Mouse (Mus musculus): ENCODE measurements around the gene Gm14443. TPM values are rescaled to one million over a fixed set of nuclear protein-coding genes. Genes with fewer than 3 reads are reported as not detected.
"Not testable (repeated sequence)": the region's sequence is repeated elsewhere in the genome, so short reads cannot be mapped to it uniquely, and the experiment has no call there.

Gm14443 gene
- 0.06 and 0.09 TPM in 2 replicates for polyA plus RNA-seq (2012; rRNA removed)

- not testable (repeated sequence) for H3K27me3 ChIP-seq (ENCODE audit: control insufficient read depth, insufficient read depth, low read length); H3K36me3 ChIP-seq (ENCODE audit: control insufficient read depth, insufficient read depth, low read length); H3K4me3 ChIP-seq (ENCODE audit: control insufficient read depth, insufficient read depth, low read length); H3K4me1 ChIP-seq (replicated peaks; ENCODE audit: control insufficient read depth, insufficient read depth, low read length); DNase-seq; H3K27ac ChIP-seq (ENCODE audit: control insufficient read depth, insufficient read depth, low read length)
- WGBS = 79% methylated on average over 12 of the region's 12 CpGs
Observed at GRCm38 (mm10) chr2:175175401-175176180, at the start of gene Gm14443. Gene Gm14443, minus strand, starts transcription at chr2:175175871.

DNA sequence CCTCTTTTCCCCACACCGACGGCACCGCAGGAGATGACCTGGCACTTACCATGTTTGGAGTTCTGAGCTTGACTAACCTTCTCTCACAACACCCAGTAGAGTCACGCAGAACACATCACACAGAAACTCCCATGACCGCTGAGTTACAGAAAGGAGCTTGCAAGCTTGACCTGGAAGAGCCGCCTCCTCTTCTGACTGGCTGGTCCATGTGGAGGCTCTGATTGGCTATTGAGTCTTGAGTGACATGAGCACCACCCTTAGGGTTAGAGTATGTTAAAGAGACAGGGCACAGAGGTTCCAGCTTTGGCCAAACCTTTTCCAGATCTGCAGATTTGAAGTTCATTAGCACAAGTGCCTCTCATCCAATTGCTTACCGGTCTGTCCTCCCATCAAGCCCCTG is 31.1 kb upstream of the Gm14443 start, which contains the start of gene Gm14391:
Gene Gm14391 (minus strand): TSS at position 186 of the 400 bp plus-strand sequence.
- H3K4me1 ChIP-seq (replicated peaks; ENCODE audit: control insufficient read depth, insufficient read depth, low read length); H3K27ac ChIP-seq (ENCODE audit: control insufficient read depth, insufficient read depth, low read length); DNase-seq; H3K4me3 ChIP-seq (ENCODE audit: control insufficient read depth, insufficient read depth, low read length); H3K36me3 ChIP-seq (ENCODE audit: control insufficient read depth, insufficient read depth, low read length); H3K27me3 ChIP-seq (ENCODE audit: control insufficient read depth, insufficient read depth, low read length): not testable (repeated sequence)
- WGBS = no CpG with 5 or more reads among the region's 7 CpGs

DNA sequence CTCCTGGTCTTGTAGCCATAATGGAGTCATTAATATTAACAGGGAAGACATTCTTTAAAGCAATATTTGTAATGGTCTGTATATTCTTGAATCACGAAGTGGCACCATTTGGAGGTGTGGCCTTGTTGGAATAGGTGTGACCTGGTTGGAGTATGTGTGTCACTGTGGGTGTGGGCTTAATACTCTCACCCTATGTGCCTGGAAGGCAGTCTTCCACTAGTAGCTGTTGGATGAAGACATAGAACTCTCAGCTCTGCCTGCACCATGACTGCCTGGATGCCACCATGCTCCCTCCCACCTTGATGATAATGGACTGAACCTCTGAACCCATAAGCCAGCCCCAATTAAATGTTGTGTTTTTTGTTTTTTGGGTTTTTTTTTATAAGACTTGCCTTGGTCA is 3.3 kb upstream of the Gm14443 start:
- not testable (repeated sequence) for H3K4me1 ChIP-seq (replicated peaks; ENCODE audit: control insufficient read depth, insufficient read depth, low read length); DNase-seq; H3K36me3 ChIP-seq (ENCODE audit: control insufficient read depth, insufficient read depth, low read length); H3K27me3 ChIP-seq (ENCODE audit: control insufficient read depth, insufficient read depth, low read length); H3K27ac ChIP-seq (ENCODE audit: control insufficient read depth, insufficient read depth, low read length); H3K4me3 ChIP-seq (ENCODE audit: control insufficient read depth, insufficient read depth, low read length)
- 47% methylated on average over 1 of the region's 1 CpGs for WGBS

DNA sequence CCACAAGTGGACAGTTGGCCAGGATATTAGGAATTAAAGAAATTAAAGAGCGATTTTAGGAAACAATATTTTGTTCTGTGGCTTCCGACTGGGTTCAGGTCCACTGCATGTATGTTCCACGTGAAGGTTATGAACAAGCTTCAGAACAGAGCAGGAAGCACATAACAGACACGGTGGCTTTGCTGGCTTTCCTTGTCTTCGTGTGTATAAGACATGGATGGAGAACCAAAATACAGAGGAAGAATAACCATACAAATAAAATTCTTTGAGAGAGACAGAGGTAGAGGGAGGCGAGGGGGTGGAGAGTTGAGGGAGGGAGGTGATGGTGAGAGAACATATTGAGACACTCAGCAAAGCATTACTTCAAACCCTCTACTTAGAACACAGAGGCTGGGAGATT is 641 bp upstream of the Gm14443 start:
- TF ChIP-seq CTCF (IDR thresholded peaks at IDR 0.05; ENCODE audit: borderline replicate concordance, control insufficient read depth, extremely low read depth, insufficient read depth, low read length, poor library complexity) (no peak), POLR2A (IDR thresholded peaks at IDR 0.05; ENCODE audit: control insufficient read depth, extremely low read depth, insufficient read depth, low read length, poor library complexity) (no peak)
- Histone ChIP-seq H3K36me3 (ENCODE audit: control insufficient read depth, insufficient read depth, low read length) (no peaks in the 10 kb centered on the region), H3K27me3 (ENCODE audit: control insufficient read depth, insufficient read depth, low read length) (no peaks in the 10 kb centered on the region), H3K4me1 (replicated peaks; ENCODE audit: control insufficient read depth, insufficient read depth, low read length) (no peaks in the 10 kb centered on the region), H3K27ac (ENCODE audit: control insufficient read depth, insufficient read depth, low read length) (no peak overlapping the region), H3K4me3 (ENCODE audit: control insufficient read depth, insufficient read depth, low read length) (no peak overlapping the region)
- DNase-seq = no peak
- 88% methylated on average over 6 of the region's 6 CpGs for WGBS

GRCm38 (mm10) chr2:175174058-175174457 is 1.6 kb downstream of the Gm14443 start:
- not testable (repeated sequence) for H3K36me3 ChIP-seq (ENCODE audit: control insufficient read depth, insufficient read depth, low read length); H3K4me3 ChIP-seq (ENCODE audit: control insufficient read depth, insufficient read depth, low read length)
- WGBS = 92% methylated on average over 2 of the region's 2 CpGs

GRCm38 (mm10) chr2:175172906-175173595 is 2.6 kb downstream of the Gm14443 start:
- 93% methylated on average over 3 of the region's 3 CpGs for WGBS
- DNase-seq = not testable (repeated sequence)

More at GRCm38 (mm10) chr2:175174058-175174457, 1.6 kb downstream of the Gm14443 start:
- H3K4me1 ChIP-seq (replicated peaks; ENCODE audit: control insufficient read depth, insufficient read depth, low read length); H3K27me3 ChIP-seq (ENCODE audit: control insufficient read depth, insufficient read depth, low read length); DNase-seq; H3K27ac ChIP-seq (ENCODE audit: control insufficient read depth, insufficient read depth, low read length): not testable (repeated sequence)

GRCm38 (mm10) chr2:175172123-175172522 is 3.5 kb downstream of the Gm14443 start:
- DNase-seq = no peak
- WGBS = 79% methylated on average over 3 of the region's 3 CpGs
- Histone ChIP-seq H3K4me1 (replicated peaks; ENCODE audit: control insufficient read depth, insufficient read depth, low read length) (no peaks in the 10 kb centered on the region), H3K27me3 (ENCODE audit: control insufficient read depth, insufficient read depth, low read length) (no peaks in the 10 kb centered on the region), H3K4me3 (ENCODE audit: control insufficient read depth, insufficient read depth, low read length) (no peak overlapping the region), H3K27ac (ENCODE audit: control insufficient read depth, insufficient read depth, low read length) (no peak overlapping the region), H3K36me3 (ENCODE audit: control insufficient read depth, insufficient read depth, low read length) (no peaks in the 10 kb centered on the region)
- no peak for TF ChIP-seq POLR2A (IDR thresholded peaks at IDR 0.05; ENCODE audit: control insufficient read depth, extremely low read depth, insufficient read depth, low read length, poor library complexity)
- no peak for TF ChIP-seq CTCF (IDR thresholded peaks at IDR 0.05; ENCODE audit: borderline replicate concordance, control insufficient read depth, extremely low read depth, insufficient read depth, low read length, poor library complexity)

More at GRCm38 (mm10) chr2:175172906-175173595, 2.6 kb downstream of the Gm14443 start:
- H3K4me3 ChIP-seq (ENCODE audit: control insufficient read depth, insufficient read depth, low read length); H3K27ac ChIP-seq (ENCODE audit: control insufficient read depth, insufficient read depth, low read length); H3K36me3 ChIP-seq (ENCODE audit: control insufficient read depth, insufficient read depth, low read length); H3K4me1 ChIP-seq (replicated peaks; ENCODE audit: control insufficient read depth, insufficient read depth, low read length); H3K27me3 ChIP-seq (ENCODE audit: control insufficient read depth, insufficient read depth, low read length): not testable (repeated sequence)

GRCm38 (mm10) chr2:175166870-175167269 is 8.8 kb downstream of the Gm14443 start:
- not testable (repeated sequence) for DNase-seq; H3K36me3 ChIP-seq (ENCODE audit: control insufficient read depth, insufficient read depth, low read length); H3K4me3 ChIP-seq (ENCODE audit: control insufficient read depth, insufficient read depth, low read length); H3K27me3 ChIP-seq (ENCODE audit: control insufficient read depth, insufficient read depth, low read length); H3K4me1 ChIP-seq (replicated peaks; ENCODE audit: control insufficient read depth, insufficient read depth, low read length); H3K27ac ChIP-seq (ENCODE audit: control insufficient read depth, insufficient read depth, low read length)
- 91% methylated on average over 2 of the region's 2 CpGs for WGBS

- 96% methylated on average over 12 of the region's 12 CpGs for WGBS
- H3K4me1 ChIP-seq (replicated peaks; ENCODE audit: control insufficient read depth, insufficient read depth, low read length); H3K27ac ChIP-seq (ENCODE audit: control insufficient read depth, insufficient read depth, low read length); H3K27me3 ChIP-seq (ENCODE audit: control insufficient read depth, insufficient read depth, low read length); H3K4me3 ChIP-seq (ENCODE audit: control insufficient read depth, insufficient read depth, low read length); DNase-seq; H3K36me3 ChIP-seq (ENCODE audit: control insufficient read depth, insufficient read depth, low read length): not testable (repeated sequence)
Observed at GRCm38 (mm10) chr2:175165110-175165509, 10.6 kb downstream of the Gm14443 start.

- not testable (repeated sequence) for H3K4me3 ChIP-seq (ENCODE audit: control insufficient read depth, insufficient read depth, low read length)
Observed at GRCm38 (mm10) chr2:175161438-175161837, 14.2 kb downstream of the Gm14443 start.

More at GRCm38 (mm10) chr2:175161438-175161837, 14.2 kb downstream of the Gm14443 start:
- not testable (repeated sequence) for H3K27me3 ChIP-seq (ENCODE audit: control insufficient read depth, insufficient read depth, low read length); H3K4me1 ChIP-seq (replicated peaks; ENCODE audit: control insufficient read depth, insufficient read depth, low read length); H3K27ac ChIP-seq (ENCODE audit: control insufficient read depth, insufficient read depth, low read length); DNase-seq; H3K36me3 ChIP-seq (ENCODE audit: control insufficient read depth, insufficient read depth, low read length)
- 94% methylated on average over 4 of the region's 4 CpGs for WGBS

Data from thymus, adult 2 months (tissue).